Mouse (Mus musculus) hindbrain, embryonic 15.5 days (tissue): Measurements from ENCODE around the gene Akap2. TPM values are rescaled to one million over a fixed set of nuclear protein-coding genes. Genes with fewer than 3 reads are reported as not detected.

Source experiments
- ATAC-seq: fragments of 200-750 bp; cut with Nextera tagmentation; 2 replicates; pipeline ENCODE4 v1.8.0; 2017; ENCODE audit warnings: low read depth, moderate number of reproducible peaks, moderate TSS enrichment; ENCODE audit not compliant: low FRiP score
- H3K27ac ChIP-seq: fragments of 300-500 bp; sonication (generic); replicated peaks from 2 replicates; pipeline ENCODE4 v1.5.1; 2015; ENCODE audit warnings: mild to moderate bottlenecking, inconsistent platforms
- H3K27me3 ChIP-seq: fragments of 300-500 bp; sonication (generic); 2 replicates; pipeline ENCODE4 v1.6.1; 2015; ENCODE audit warnings: control low read depth, inconsistent platforms
- H3K36me3 ChIP-seq: fragments of 300-500 bp; sonication (generic); 2 replicates; pipeline ENCODE4 v1.6.1; 2015; ENCODE audit warnings: control low read depth, inconsistent platforms
- H3K4me1 ChIP-seq: fragments of 300-500 bp; sonication (generic); replicated peaks from 2 replicates; pipeline ENCODE4 v1.6.1; 2015; ENCODE audit warnings: control low read depth, inconsistent platforms
- H3K4me2 ChIP-seq: fragments of 300-500 bp; sonication (generic); 2 replicates; pipeline ENCODE4 v1.6.1; 2015; ENCODE audit warnings: moderate library complexity, mild to moderate bottlenecking, inconsistent platforms
- H3K4me3 ChIP-seq: fragments of 300-500 bp; sonication (generic); 2 replicates; pipeline ENCODE4 v1.5.1; 2015; ENCODE audit warnings: mild to moderate bottlenecking, inconsistent platforms
- H3K9ac ChIP-seq: fragments of 300-500 bp; sonication (generic); 2 replicates; pipeline ENCODE4 v1.6.1; 2015; ENCODE audit warnings: inconsistent platforms
- H3K9me3 ChIP-seq: fragments of 300-500 bp; sonication (generic); 2 replicates; pipeline ENCODE4 v1.6.1; 2016; ENCODE audit warnings: control low read depth, inconsistent platforms
- WGBS: fragments of 180-500 bp; shearing (Covaris S2); methylation state at CpG from one replicate; pipeline ENCODE4 v1.1.7; 2015; 5-methylcytosine and 5-hydroxymethylcytosine counted together
- polyA plus RNA-seq: library from polyadenylated mRNA; unstranded; fragments of >200 nt; fragmentation: Nextera tagmentation; extraction: Ambion mirVana; gene quantifications from 2 replicates; pipeline ENCODE4 v1.2.1, GENCODE M21; 2015

The Akap2 gene
- polyA plus RNA-seq, 1 experiment from 2014 or later: 11.4 TPM

DNA sequence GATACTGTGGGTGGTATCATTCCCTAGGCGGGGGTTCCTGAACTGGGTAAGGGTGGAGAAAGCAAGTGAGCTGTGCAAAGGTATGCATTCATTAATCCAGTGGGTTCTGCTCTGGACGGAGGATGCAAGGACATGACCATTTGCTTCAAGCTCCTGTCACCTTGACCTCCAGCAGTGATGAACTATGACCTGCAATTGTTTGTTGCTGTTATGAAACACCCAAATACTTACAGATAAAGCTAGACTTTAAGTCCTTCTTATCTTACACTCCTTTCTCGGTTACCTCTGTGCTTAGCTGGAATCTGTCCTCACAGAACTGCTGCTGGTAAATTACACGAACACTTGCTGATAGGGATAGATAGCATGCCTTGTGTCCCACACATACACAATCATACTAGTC, 223.2 kb downstream of the Akap2 start:
- no peaks in the 10 kb centered on the region for H3K9me3 ChIP-seq
- no peak for ATAC-seq
- 91% methylated on average over 4 of the region's 4 CpGs for WGBS
- no peak overlapping the region for H3K4me3 ChIP-seq
- H3K9ac ChIP-seq: no peak overlapping the region
- no peak overlapping the region for H3K27ac ChIP-seq
- no peaks in the 10 kb centered on the region for H3K4me1 ChIP-seq
- H3K4me2 ChIP-seq: no peak overlapping the region
- H3K27me3 ChIP-seq: no peaks in the 10 kb centered on the region
- H3K36me3 ChIP-seq: peaks cover 30% of the 10 kb centered on the region

- peaks cover 40% of the 10 kb centered on the region for H3K36me3 ChIP-seq
- no peak overlapping the region for H3K27ac ChIP-seq
- 92% methylated on average over 2 of the region's 2 CpGs for WGBS
- no peak for ATAC-seq
- no peaks in the 10 kb centered on the region for H3K4me1 ChIP-seq
- no peak overlapping the region for H3K4me3 ChIP-seq
- H3K4me2 ChIP-seq: no peak overlapping the region
- no peaks in the 10 kb centered on the region for H3K27me3 ChIP-seq
- H3K9me3 ChIP-seq: no peaks in the 10 kb centered on the region
- H3K9ac ChIP-seq: no peak overlapping the region
Observed at GRCm38 (mm10) chr4:57942892-57943291, 225.4 kb downstream of the Akap2 start.

Other genes starting within 250 kb of the Akap2 start
- 10.5 and 11.8 TPM in 2 replicates for gene Pakap, start 149.5 kb upstream of the Akap2 start, polyA plus RNA-seq
- gene D630039A03Rik, start 198.6 kb downstream of the Akap2 start, polyA plus RNA-seq: 0.07 and 0.19 TPM in 2 replicates
- 291 and 326 TPM in 2 replicates for gene Txn1, start 238.8 kb downstream of the Akap2 start, polyA plus RNA-seq